Mouse (Mus musculus) fat pad, adult 2 months (tissue): ENCODE measurements around the gene Car8.

Experiments used
- DNase-seq: peaks from one replicate; pipeline ENCODE4 v3.0.0-alpha.2; 2011; ENCODE audit warnings: low read depth, low spot score; ENCODE audit errors: extremely low read depth

Car8 gene

DNA sequence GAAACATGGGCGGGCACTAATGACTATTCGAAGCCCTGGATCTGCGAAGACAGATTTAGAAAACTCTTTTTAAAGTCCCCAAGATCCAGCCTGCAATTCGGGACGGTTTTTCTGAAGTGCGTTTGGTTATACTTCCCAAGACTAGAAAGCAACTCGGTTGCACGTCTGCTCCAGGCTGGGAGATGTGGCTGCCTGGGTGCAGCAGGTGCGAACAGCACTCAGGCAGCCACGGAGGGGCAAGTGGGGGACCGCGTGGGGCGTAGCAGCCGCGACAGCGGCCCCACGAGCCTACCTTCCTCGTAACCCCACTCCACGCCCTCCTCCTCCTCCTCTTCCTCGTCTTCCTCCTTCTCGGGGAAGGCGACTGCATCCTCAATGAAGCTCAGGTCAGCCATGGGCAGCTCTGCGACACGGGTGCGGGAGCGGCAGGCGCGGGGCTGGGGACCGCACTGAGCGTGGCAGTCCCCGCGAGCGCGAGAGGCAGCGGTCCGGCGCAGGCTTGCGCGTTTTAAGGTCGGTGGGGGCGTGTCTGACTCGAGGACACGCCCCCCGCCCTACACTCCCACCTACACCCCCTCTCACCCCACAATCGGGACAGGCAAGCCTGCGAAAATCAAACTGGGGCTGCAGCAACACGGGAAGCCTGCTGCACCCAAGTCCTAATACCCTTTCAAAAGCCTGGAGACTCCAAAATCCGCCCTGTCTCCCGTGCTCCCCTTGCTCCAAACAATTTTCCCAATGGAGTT, at the start of gene Car8:
Gene Car8, minus strand, starts transcription at position 482 of the 746 bp plus-strand sequence.
- DNase-seq: no peak

- no peak for DNase-seq
Measured at GRCm38 (mm10) chr4:8284934-8285333, 46.1 kb upstream of the Car8 start.

DNA sequence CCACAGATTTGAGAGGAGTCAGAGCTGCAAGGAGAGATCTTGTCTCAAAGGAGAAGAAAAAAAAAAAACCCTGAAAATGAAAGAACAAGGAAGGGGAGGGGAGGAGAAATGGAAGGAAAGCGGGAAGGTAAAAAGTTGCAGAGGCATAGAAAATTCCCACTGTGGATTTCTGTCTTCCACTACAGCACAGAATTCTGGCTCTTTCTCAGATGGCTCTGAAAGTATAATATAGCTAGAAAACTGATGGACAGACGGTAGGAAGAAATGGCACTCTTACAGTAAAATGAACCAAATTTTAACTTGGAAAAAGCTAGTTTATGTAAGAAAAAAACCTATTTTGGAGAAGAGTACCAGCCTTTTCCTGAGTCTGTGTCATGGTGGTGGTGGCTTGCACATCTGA, 39.3 kb upstream of the Car8 start:
- DNase-seq: no peak

- no peak for DNase-seq
Measured at GRCm38 (mm10) chr4:8249805-8250204, 11.0 kb upstream of the Car8 start.

- no peak for DNase-seq
Measured at GRCm38 (mm10) chr4:8245495-8246063, 6.7 kb upstream of the Car8 start.

DNA sequence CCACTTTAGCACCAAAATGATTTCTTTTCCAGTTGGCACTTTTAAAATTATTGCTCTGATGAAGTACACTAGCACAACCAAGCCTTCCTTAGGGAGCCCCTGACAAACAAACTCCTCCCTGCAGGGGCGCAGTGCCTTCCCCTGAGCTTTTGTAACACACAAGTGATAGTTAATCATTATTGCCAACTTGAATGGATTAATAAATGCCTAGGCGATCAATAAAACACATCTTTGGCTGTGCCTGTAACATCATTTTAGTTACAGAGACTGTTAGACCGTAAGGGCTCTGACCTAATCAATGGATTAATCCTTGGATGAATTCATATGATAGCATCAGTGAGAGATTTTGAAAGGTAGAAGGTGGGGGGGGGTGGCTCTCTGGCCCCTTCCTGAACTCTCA, 6.2 kb upstream of the Car8 start:
- DNase-seq: no peak

- DNase-seq: peak; percentile 36
Measured at GRCm38 (mm10) chr4:8239699-8240098, 858 bp upstream of the Car8 start.

DNA sequence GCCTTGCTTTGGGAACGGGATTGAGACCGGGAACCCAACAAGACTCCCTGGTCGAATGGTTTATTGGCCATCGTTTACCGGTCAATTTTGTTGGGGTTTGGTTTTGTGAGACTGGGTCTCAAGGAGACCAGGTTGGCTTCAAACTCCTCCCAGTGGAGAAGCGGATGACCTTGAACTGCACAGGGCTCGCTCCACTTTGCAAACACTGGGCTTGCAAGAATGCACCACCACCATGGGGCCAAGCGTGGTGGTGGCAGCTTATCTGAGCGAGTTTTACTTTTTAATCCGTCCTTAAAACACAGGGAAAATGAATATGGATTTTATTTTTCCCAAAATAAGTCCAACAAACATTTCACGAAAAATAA, 447 bp upstream of the Car8 start:
- no peak for DNase-seq

- DNase-seq: peak; percentile 26
Measured at GRCm38 (mm10) chr4:8232393-8233111, 6.3 kb downstream of the Car8 start.

DNA sequence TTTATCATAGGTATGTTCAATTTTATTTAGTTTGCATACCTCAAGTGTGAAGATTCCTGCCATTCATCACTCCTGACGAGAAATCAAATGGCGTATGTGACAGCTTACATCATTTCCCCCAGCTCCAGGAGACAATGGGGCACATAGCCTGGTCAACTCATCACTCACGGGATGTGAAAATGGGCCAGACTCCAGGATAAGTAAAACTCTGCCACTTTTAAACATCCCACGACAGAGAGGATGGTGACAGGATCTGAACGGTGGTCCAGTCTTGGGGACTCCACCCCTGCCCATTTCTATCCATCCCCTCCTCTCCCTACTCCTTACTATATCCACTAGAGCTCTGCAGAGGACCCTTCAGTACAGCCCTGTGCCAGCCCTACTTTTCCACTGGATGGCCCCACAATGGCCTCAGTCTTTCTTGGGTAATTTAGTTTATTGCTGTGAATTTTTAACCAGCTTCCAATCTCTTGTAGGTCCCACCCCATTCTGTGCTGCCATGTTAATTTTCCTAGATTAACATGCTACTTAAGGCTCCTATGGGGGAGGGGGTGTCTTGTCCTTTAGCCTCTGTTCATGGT, 7.5 kb downstream of the Car8 start:
- no peak for DNase-seq

DNA sequence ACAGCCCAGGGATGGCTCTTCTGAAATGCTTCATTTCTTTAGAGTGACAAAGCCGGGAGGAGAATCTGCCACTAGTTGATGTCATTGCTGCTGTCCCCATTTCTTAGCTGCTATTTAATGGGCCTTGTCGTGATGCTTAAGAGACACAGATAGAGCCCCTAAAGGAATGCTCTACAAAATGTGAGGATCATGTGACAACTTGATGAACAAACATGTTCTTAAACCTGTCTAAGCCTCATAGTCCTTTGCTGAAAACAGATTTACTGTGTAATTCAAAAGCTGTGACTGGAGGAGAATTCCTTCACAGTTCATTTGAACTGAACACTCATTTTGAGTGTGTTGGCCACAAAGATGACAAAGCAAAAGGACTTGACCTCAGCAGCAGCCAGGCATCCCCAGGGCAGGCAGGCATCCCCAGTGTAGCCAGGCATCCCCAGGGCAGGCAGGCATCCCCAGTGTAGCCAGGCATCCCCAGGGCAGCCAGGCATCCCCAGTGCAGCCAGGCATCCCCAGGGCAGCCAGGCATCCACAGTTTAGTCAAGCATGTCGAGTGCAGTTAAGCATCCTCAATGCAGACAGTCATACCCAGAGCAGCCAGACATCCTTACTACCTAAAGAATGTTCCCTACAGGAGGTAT, 9.1 kb downstream of the Car8 start:
- DNase-seq: no peak

DNA sequence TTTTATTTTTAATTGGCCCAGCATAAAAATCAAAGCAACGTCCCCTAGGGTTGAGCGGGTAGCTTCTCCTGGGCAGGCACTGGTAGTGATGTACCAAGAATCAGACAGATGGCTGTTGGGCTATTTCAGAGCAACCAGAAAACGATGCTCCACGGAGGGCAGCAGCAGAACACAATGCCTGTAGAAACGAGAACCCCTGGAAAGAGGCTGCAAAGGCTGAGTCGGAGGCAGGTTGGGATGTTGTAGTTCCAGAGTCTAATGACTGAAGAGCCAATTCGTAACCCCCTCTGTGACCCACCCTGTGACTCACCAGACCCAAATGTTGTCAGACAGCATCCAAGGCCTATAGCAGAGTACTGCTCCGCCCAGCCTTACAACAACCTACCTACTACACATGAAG, 19.9 kb downstream of the Car8 start:
- no peak for DNase-seq

GRCm38 (mm10) chr4:8218004-8218403, 20.8 kb downstream of the Car8 start:
- no peak for DNase-seq

- DNase-seq: no peak
Measured at GRCm38 (mm10) chr4:8217272-8217671, 21.6 kb downstream of the Car8 start.

GRCm38 (mm10) chr4:8216551-8216950, 22.3 kb downstream of the Car8 start:
- DNase-seq: no peak

- DNase-seq: no peak
Measured at GRCm38 (mm10) chr4:8213661-8214060, 25.2 kb downstream of the Car8 start.

DNA sequence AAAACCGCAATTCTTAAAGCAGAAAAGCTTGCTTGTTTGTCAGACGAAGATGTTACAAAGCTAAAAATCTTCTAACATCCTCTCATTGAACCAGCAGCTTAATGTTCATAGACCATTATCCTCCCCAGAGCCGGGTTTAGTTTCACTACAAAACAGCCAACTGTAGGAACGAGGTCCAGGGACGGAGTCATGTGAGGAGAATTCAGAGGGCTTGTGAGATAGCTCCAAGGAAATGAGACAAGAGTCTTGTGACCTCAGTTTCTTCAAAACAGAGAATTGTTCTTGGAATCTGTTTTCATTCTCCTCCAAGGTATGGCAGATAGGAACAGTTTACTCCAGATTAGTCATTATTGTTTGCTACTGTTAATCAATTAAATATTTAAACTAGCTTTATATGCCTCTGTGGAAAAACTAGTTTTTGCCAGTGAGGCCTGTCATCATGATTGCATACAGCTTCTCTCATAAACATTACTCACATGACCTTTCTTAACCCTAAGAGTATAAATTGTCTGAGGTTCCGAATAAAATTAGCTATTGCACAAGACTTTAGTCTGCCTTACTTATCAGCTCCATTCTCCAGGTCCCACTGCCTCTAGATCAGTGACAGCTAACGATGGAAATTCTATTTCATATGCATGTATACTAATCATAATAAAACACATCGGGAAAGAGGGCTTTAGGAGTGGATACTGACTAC, 25.8 kb downstream of the Car8 start:
- DNase-seq: no peak

DNA sequence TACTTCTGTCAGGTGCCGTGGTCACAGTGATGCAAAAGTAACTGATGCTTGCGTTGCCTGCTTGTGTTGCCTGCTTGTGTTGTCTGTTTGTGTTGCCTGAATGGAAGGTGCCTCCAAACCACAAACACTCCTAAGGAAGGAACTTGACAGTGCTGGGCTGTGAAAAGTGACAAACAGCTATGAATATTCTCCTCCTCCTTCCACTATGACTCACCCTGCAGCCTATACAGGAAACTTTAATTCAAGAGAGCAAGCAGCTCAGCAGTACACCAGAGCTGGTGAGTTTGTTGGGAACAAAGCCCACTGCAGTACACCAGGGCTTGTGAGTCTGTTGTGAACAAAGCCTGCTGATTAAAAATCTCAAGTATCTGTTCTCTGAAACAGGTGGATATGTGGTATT, 28.4 kb downstream of the Car8 start:
- no peak for DNase-seq

DNA sequence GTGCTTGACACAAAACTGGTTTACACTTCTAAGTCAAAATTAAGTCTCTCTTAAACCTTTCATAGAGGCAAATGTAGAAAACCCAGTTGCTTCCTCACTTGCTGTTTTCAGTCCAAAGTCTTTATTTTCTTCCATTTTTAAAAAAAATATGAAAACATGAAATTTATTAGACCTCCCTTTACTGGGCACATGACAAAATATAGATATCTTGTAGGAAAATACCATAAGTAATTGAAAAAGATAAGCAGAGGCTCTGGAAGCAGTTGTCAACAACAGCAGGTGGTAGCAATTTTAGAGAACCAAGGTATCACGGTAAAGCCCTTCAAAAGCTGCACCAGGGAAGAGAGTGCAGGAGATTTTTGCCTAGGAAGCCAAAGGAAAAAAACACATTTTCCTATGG, 30.9 kb downstream of the Car8 start:
- no peak for DNase-seq

GRCm38 (mm10) chr4:8206918-8207573, 31.8 kb downstream of the Car8 start:
- no peak for DNase-seq
